Mouse (Mus musculus): ENCODE measurements at regions not wholly inside any gene's neighbourhood (a gene's known extent, or its start where the extent isn't known, plus 50 kb on each side); places are given as distances from the start of the nearest gene placed in this dataset.

DNA sequence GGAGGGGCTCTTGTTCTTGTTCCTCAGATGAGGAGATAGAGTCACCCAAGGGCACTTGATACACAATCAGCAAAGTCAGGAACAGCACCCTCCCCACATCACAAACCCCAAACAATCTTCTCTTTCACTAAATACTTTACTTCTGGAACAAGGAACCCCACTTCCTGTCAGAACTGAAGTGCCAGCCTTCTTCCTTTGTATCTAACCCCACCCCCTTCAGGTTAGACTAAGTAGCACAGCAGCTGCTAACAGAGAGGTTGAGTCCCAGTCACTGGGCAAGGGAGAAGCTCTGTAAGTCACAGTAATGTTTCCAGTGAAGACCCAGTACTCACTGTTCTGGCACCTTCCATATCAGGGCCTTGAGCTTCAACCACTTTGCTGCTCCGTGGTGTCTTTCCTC lies 131.9 kb downstream of the Cct6b start:
- TF ChIP-seq CTCF (IDR thresholded peaks at IDR 0.05; ENCODE audit: low read depth, low read length) (no peak), POLR2A (IDR thresholded peaks at IDR 0.05; ENCODE audit: borderline replicate concordance, low read depth, low read length) (no peak)

Data from bone marrow macrophage, adult 2 months (primary cell).